Mouse (Mus musculus) lung, embryonic 15.5 days (tissue): ENCODE results near the gene Unc119. TPM values are rescaled to one million over a fixed set of nuclear protein-coding genes. Genes with fewer than 3 reads are reported as not detected.

Source experiments
- ATAC-seq: fragments of 200-750 bp; cut with Nextera tagmentation; 2 replicates; pipeline ENCODE4 v1.8.0; 2017; ENCODE audit warnings: moderate number of reproducible peaks, borderline replicate concordance; ENCODE audit not compliant: low FRiP score, low TSS enrichment; ENCODE audit errors: extremely low read depth
- H3K27ac ChIP-seq: fragments of 300-500 bp; sonication (generic); 2 replicates; pipeline ENCODE4 v1.5.1; 2015; ENCODE audit warnings: moderate library complexity, mild to moderate bottlenecking, inconsistent platforms
- H3K27me3 ChIP-seq: fragments of 300-500 bp; sonication (generic); 2 replicates; pipeline ENCODE4 v1.6.1; 2015; ENCODE audit warnings: inconsistent platforms
- H3K36me3 ChIP-seq: fragments of 300-500 bp; sonication (generic); 2 replicates; pipeline ENCODE4 v1.6.1; 2015; ENCODE audit warnings: inconsistent platforms
- H3K4me1 ChIP-seq: fragments of 300-500 bp; sonication (generic); 2 replicates; pipeline ENCODE4 v1.6.1; 2015; ENCODE audit warnings: inconsistent platforms
- H3K4me2 ChIP-seq: fragments of 300-500 bp; sonication (generic); 2 replicates; pipeline ENCODE4 v1.6.1; 2015; ENCODE audit warnings: inconsistent platforms, mild to moderate bottlenecking, moderate library complexity
- H3K4me3 ChIP-seq: fragments of 300-500 bp; sonication (generic); 2 replicates; pipeline ENCODE4 v1.5.1; 2015; ENCODE audit warnings: mild to moderate bottlenecking, inconsistent platforms
- H3K9ac ChIP-seq: fragments of 300-500 bp; sonication (generic); 2 replicates; pipeline ENCODE4 v1.6.1; 2015; ENCODE audit warnings: inconsistent platforms
- H3K9me3 ChIP-seq: fragments of 300-500 bp; sonication (generic); 2 replicates; pipeline ENCODE4 v1.6.1; 2016; ENCODE audit warnings: inconsistent platforms
- WGBS: fragments of 180-500 bp; shearing (Covaris S2); methylation state at CpG from one replicate; pipeline ENCODE4 v1.1.7; 2015; 5-methylcytosine and 5-hydroxymethylcytosine counted together
- polyA plus RNA-seq: library from polyadenylated mRNA; unstranded; fragments of >200 nt; fragmentation: Nextera tagmentation; extraction: Ambion mirVana; gene quantifications from 2 replicates; pipeline ENCODE4 v1.2.1, GENCODE M21; 2015

The Unc119 gene
- polyA plus RNA-seq, 1 experiment from 2014 or later, result 33.4 TPM

GRCm38 (mm10) chr11:78380351-78380750 is 37.1 kb downstream of the Unc119 start:
- Histone ChIP-seq H3K27ac (no peak overlapping the region), H3K4me1 (no peaks in the 10 kb centered on the region), H3K36me3 (no peaks in the 10 kb centered on the region), H3K9me3 (no peaks in the 10 kb centered on the region), H3K27me3 (no peaks in the 10 kb centered on the region), H3K9ac (no peak overlapping the region), H3K4me3 (no peak overlapping the region), H3K4me2 (no peak overlapping the region)
- WGBS, result 54% methylated on average over 4 of the region's 4 CpGs
- no peak for ATAC-seq

DNA sequence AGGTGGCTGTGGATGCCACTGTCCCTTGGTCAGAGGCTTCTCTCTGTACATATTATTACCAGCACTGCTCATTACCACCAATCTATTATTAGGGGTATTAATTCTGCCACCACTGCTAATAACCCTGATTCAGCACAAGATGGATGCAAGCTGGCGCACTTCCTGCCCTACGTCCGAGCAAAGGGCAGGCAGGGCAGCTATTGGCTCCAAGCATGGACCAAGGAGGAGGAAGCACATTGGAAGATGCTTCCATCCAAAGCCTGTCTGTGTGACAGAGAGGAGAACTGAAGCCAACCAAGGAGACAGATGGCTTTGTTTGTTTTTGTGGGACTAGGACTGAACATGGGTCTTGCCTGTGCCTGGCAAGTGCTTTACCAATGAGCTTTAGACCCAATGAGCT is 37.7 kb downstream of the Unc119 start:
- Histone ChIP-seq H3K4me2 (no peak overlapping the region), H3K36me3 (no peaks in the 10 kb centered on the region), H3K9me3 (no peaks in the 10 kb centered on the region), H3K9ac (no peak overlapping the region), H3K27ac (no peak overlapping the region), H3K4me1 (no peaks in the 10 kb centered on the region), H3K4me3 (no peak overlapping the region), H3K27me3 (no peaks in the 10 kb centered on the region)
- no peak for ATAC-seq
- WGBS, result 79% methylated on average over 3 of the region's 3 CpGs

GRCm38 (mm10) chr11:78382286-78382685 is 39.0 kb downstream of the Unc119 start:
- no peaks in the 10 kb centered on the region for H3K36me3 ChIP-seq
- WGBS, result 74% methylated on average over 7 of the region's 7 CpGs
- H3K9me3 ChIP-seq, result no peaks in the 10 kb centered on the region
- no peak overlapping the region for H3K27ac ChIP-seq
- H3K4me3 ChIP-seq, result no peak overlapping the region
- ATAC-seq, result no peak
- no peak overlapping the region for H3K4me2 ChIP-seq
- no peaks in the 10 kb centered on the region for H3K27me3 ChIP-seq
- H3K9ac ChIP-seq, result no peak overlapping the region
- no peaks in the 10 kb centered on the region for H3K4me1 ChIP-seq

DNA sequence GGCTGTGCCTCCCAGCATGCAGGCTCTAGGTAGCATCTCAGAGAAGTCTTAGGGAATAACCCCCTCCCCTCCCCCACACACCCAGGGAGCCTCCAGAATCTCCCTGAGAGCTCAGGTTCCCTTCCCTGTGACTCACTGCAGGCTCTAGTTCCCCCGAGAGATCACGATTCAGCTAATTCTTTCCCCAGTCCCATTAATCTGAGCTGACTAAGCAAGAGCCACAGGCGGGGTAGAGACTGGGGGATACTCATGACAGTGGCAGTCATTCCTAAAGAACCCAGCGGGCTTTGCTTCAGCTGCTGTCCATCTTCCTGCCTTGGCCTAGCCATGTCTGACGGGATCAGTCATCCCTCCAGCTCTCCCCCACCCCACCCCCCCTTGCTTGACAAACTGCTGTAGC is 39.4 kb downstream of the Unc119 start:
- Histone ChIP-seq H3K36me3 (no peaks in the 10 kb centered on the region), H3K9me3 (no peaks in the 10 kb centered on the region), H3K27ac (no peak overlapping the region), H3K4me3 (no peak overlapping the region), H3K4me1 (no peaks in the 10 kb centered on the region), H3K27me3 (no peaks in the 10 kb centered on the region), H3K4me2 (no peak overlapping the region), H3K9ac (no peak overlapping the region)
- WGBS, result 38% methylated on average over 5 of the region's 5 CpGs
- ATAC-seq, result no peak

DNA sequence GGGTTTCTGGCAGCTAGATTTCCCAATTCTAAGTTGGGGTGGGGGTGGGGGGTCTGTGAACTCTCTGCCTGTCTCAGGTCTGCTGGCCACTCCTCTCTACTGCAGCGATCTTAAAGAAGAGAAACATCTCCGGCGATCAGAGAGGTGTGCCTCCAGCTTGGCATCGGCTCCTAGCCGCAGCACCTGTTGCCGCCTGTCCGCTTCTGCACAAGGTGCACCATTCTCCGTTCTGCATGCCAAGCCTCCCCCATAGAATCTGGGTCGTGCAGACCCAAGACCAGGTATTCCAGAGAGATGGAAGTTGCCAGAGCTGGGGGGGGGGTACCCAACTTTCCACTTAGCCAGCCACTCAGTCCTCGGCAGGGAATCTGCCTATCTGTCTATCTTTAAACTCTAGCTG is 42.5 kb downstream of the Unc119 start:
- no peaks in the 10 kb centered on the region for H3K36me3 ChIP-seq
- H3K4me3 ChIP-seq, result no peak overlapping the region
- no peak overlapping the region for H3K27ac ChIP-seq
- no peak overlapping the region for H3K9ac ChIP-seq
- no peaks in the 10 kb centered on the region for H3K27me3 ChIP-seq
- H3K9me3 ChIP-seq, result no peaks in the 10 kb centered on the region
- no peak for ATAC-seq
- WGBS, result 76% methylated on average over 10 of the region's 10 CpGs
- no peaks in the 10 kb centered on the region for H3K4me1 ChIP-seq
- no peak overlapping the region for H3K4me2 ChIP-seq

DNA sequence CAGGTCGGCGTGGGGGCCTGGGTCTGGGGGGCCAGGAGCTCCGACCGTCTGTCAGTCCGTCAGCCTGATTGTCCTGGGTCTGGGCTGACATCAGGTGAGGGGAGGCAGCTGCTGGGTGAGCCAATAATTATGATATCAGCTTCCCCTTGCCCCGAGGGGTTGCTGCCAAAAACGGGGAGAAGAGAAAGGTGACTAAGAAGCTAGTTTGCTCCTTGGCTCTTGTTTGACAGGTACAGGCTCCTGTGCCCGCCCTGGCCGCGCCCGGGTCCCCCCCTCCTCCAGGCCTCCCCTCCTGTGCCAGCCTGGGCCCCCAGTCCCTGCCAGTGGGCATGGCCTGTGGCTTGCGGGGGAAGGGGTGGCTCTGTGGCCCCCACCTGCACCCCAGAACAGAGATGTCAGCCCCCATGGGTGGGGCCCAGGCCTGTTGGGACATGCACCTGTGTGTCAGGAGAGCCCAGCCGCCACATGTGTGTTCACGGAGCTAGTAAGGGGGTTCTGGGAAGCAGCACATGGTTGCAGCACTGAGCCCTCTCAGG is 43.3 kb downstream of the Unc119 start, which contains the start of gene Foxn1:
Gene Foxn1 (minus strand): TSS at position 51 of the 536 bp plus-strand sequence.
- Histone ChIP-seq H3K36me3 (no peaks in the 10 kb centered on the region), H3K9ac (no peak within 1 kb of the TSS), H3K9me3 (no peaks in the 10 kb centered on the region), H3K4me2 (no peak within 1 kb of the TSS), H3K4me1 (no peaks in the 10 kb centered on the region), H3K27me3 (no peaks in the 10 kb centered on the region), H3K4me3 (no peak within 1 kb of the TSS), H3K27ac (no peak within 1 kb of the TSS)
- no peak for ATAC-seq
- WGBS, result 74% methylated on average over 14 of the region's 14 CpGs

- Histone ChIP-seq H3K4me3 (no peak overlapping the region), H3K4me1 (peaks cover 13% of the 10 kb centered on the region; the same call in 1 of the 2 replicates), H3K27me3 (no peaks in the 10 kb centered on the region), H3K27ac (peak overlapping the region; percentile 56; the same call in 1 of the 2 replicates), H3K36me3 (no peaks in the 10 kb centered on the region), H3K9me3 (no peaks in the 10 kb centered on the region), H3K4me2 (no peak overlapping the region), H3K9ac (no peak overlapping the region)
- 34% methylated on average over 3 of the region's 3 CpGs for WGBS
- ATAC-seq, result peak; percentile 32; the same call in 1 of the 2 replicates
These were observed 49.4 kb downstream of the Unc119 start for GRCm38 (mm10) chr11:78392728-78393127.

GRCm38 (mm10) chr11:78396950-78397349 is 53.7 kb downstream of the Unc119 start:
- Histone ChIP-seq H3K9me3 (no peaks in the 10 kb centered on the region), H3K4me3 (no peak overlapping the region), H3K36me3 (no peaks in the 10 kb centered on the region), H3K27me3 (no peaks in the 10 kb centered on the region; the same call in 1 of the 2 replicates), H3K4me1 (peaks cover 13% of the 10 kb centered on the region; the same call in 1 of the 2 replicates), H3K4me2 (peak overlapping the region; percentile 48), H3K9ac (no peak overlapping the region), H3K27ac (peak overlapping the region; percentile 31; the same call in 1 of the 2 replicates)
- WGBS, result 37% methylated on average over 11 of the region's 11 CpGs
- no peak for ATAC-seq

DNA sequence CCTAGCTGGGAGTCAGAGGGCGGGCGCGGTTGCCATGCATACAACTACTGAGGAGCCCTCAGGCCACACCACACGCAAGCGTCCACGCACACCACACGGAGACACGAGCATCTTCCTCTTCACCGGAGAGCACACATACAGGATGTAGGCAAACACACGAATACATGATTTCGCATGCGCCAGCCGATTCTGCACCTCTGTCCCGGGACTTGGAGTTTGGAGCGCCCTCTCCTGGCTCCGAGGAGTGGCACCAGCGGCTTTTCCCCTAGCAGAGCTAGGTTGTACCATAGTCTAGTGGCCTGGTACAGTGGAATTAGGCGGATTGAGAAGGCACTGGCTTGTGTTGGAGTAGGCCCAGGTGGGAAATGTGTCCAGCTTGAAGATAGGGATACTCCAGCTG is 54.1 kb downstream of the Unc119 start:
- peaks cover 12% of the 10 kb centered on the region; the same call in 1 of the 2 replicates for H3K4me1 ChIP-seq
- no peak overlapping the region for H3K4me3 ChIP-seq
- peak overlapping the region; percentile 48 for H3K4me2 ChIP-seq
- peak overlapping the region; percentile 31; the same call in 1 of the 2 replicates for H3K27ac ChIP-seq
- no peaks in the 10 kb centered on the region for H3K9me3 ChIP-seq
- no peak overlapping the region for H3K9ac ChIP-seq
- no peak for ATAC-seq
- H3K27me3 ChIP-seq, result no peaks in the 10 kb centered on the region; the same call in 1 of the 2 replicates
- 9% methylated on average over 18 of the region's 18 CpGs for WGBS
- H3K36me3 ChIP-seq, result no peaks in the 10 kb centered on the region

GRCm38 (mm10) chr11:78398212-78398611 is 54.9 kb downstream of the Unc119 start:
- H3K9me3 ChIP-seq, result no peaks in the 10 kb centered on the region
- H3K4me3 ChIP-seq, result no peak overlapping the region
- ATAC-seq, result no peak
- H3K9ac ChIP-seq, result no peak overlapping the region
- H3K27ac ChIP-seq, result no peak overlapping the region
- WGBS, result 75% methylated on average over 6 of the region's 6 CpGs
- H3K36me3 ChIP-seq, result no peaks in the 10 kb centered on the region
- H3K4me2 ChIP-seq, result no peak overlapping the region
- H3K27me3 ChIP-seq, result no peaks in the 10 kb centered on the region; the same call in 1 of the 2 replicates
- peaks cover 11% of the 10 kb centered on the region; the same call in 1 of the 2 replicates for H3K4me1 ChIP-seq
